ENCODE assay signal across 23 mouse cellular contexts in the genomic region with DNA sequence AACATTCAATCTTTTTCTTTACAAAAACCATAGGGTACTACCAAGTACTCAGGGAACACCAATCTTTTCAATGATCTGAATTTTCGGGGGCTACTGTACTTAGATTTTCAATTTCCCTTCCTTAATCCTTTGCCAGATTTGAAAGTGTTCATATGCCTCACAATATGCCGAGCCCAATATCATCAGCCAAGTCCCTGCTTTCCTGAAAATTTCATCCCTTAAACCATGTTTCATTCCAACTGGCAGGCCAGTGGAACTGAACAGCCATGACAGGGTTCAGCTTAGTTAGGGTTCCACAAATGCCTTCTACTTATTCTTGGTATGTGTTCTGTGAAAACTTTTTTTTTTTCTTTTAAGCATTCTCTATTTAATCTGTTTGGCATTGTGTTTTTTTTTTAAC.
"Had no signal": no experiment of that assay in that cellular context is flagged by ENCODE, and none has a peak within 500 bp of the region (broad histone marks: within the 10 kb centered on the region; RNA-seq: fewer than 3 reads in every experiment).

No protein-coding gene starts in this region.

- H3K9me3 ChIP-seq: kidney, embryonic 15.5 days; limb, embryonic 10.5 days; limb, embryonic 13.5 days; liver, embryonic 12.5 days; liver, embryonic 15.5 days; lung, embryonic 15.5 days; megakaryocyte, embryonic 14.5 days; midbrain, embryonic 10.5 days; midbrain, embryonic 13.5 days; neural tube, embryonic 13.5 days; stomach, embryonic 15.5 days had no signal

- H3K4me1 ChIP-seq: kidney, embryonic 15.5 days; limb, embryonic 10.5 days; limb, embryonic 13.5 days; liver, embryonic 12.5 days; liver, embryonic 15.5 days; lung, embryonic 15.5 days; megakaryocyte, embryonic 14.5 days; midbrain, embryonic 10.5 days; midbrain, embryonic 13.5 days; neural tube, embryonic 13.5 days; stomach, embryonic 15.5 days had no signal

- H3K27ac ChIP-seq: kidney, embryonic 15.5 days; limb, embryonic 10.5 days; limb, embryonic 13.5 days; liver, embryonic 12.5 days; liver, embryonic 15.5 days; lung, embryonic 15.5 days; midbrain, embryonic 10.5 days; midbrain, embryonic 13.5 days; neural tube, embryonic 13.5 days; stomach, embryonic 15.5 days had no signal

- ATAC-seq: liver, embryonic 12.5 days; midbrain, embryonic 13.5 days; midbrain, embryonic 16.5 days had no signal

- H3K4me3 ChIP-seq: kidney, embryonic 15.5 days; limb, embryonic 10.5 days; limb, embryonic 13.5 days; liver, embryonic 12.5 days; liver, embryonic 15.5 days; lung, embryonic 15.5 days; megakaryocyte, embryonic 14.5 days; midbrain, embryonic 10.5 days; midbrain, embryonic 13.5 days; myocyte; neural tube, embryonic 13.5 days; stomach, embryonic 15.5 days had no signal

- DNase-seq: kidney, postnatal 10 days; kidney, postnatal 36 days; liver; lung, adult 18-20 months; lung, postnatal 10 days; lung, postnatal 36 days; retina, postnatal 1 day; right cerebral cortex, postnatal 25 days; spleen, adult 18-20 months; thymus, postnatal 36 days had no signal

- H3K4me2 ChIP-seq: kidney, embryonic 15.5 days; limb, embryonic 13.5 days; liver, embryonic 12.5 days; liver, embryonic 15.5 days; lung, embryonic 15.5 days; midbrain, embryonic 13.5 days; neural tube, embryonic 13.5 days; stomach, embryonic 15.5 days had no signal

- H3K27me3 ChIP-seq: kidney, embryonic 15.5 days; limb, embryonic 13.5 days; liver, embryonic 12.5 days; liver, embryonic 15.5 days; lung, embryonic 15.5 days; megakaryocyte, embryonic 14.5 days; midbrain, embryonic 13.5 days; neural tube, embryonic 13.5 days; stomach, embryonic 15.5 days had no signal

- H3K9ac ChIP-seq: kidney, embryonic 15.5 days; limb, embryonic 13.5 days; liver, embryonic 12.5 days; liver, embryonic 15.5 days; lung, embryonic 15.5 days; midbrain, embryonic 13.5 days; neural tube, embryonic 13.5 days; stomach, embryonic 15.5 days had no signal

- H3K36me3 ChIP-seq: kidney, embryonic 15.5 days; limb, embryonic 10.5 days; limb, embryonic 13.5 days; liver, embryonic 12.5 days; liver, embryonic 15.5 days; lung, embryonic 15.5 days; midbrain, embryonic 10.5 days; midbrain, embryonic 13.5 days; neural tube, embryonic 13.5 days; stomach, embryonic 15.5 days had no signal
